Mouse (Mus musculus): ENCODE results near the gene Nek10. TPM values are rescaled to one million over a fixed set of nuclear protein-coding genes. Genes with fewer than 3 reads are reported as not detected.

Nek10 gene
- polyA plus RNA-seq, 1 experiment from 2014 or later = not detected

- Histone ChIP-seq H3K4me3 (ENCODE audit: low read depth, low read length) (no peak overlapping the region), H3K36me3 (ENCODE audit: control insufficient read depth, insufficient read depth, low read length) (no peaks in the 10 kb centered on the region), H3K4me2 (no peak overlapping the region), H3K4me1 (ENCODE audit: control insufficient read depth, insufficient read depth, low read length) (no peaks in the 10 kb centered on the region), H3K9ac (ENCODE audit: low read depth, low read length) (no peak overlapping the region), H3K27me3 (ENCODE audit: control insufficient read depth, insufficient read depth, low read length) (no peaks in the 10 kb centered on the region), H3K27ac (ENCODE audit: low read depth, low read length) (no peak overlapping the region), H3K9me3 (replicated peaks; ENCODE audit: control insufficient read depth, low read length) (no peaks in the 10 kb centered on the region)
- 53% methylated on average over 2 of the region's 2 CpGs for WGBS (ENCODE audit: insufficient replicate concordance)
- ATAC-seq (replicated peaks; ENCODE audit: insufficient number of reproducible peaks, low FRiP score, low TSS enrichment) = no peak
Observed at GRCm38 (mm10) chr14:14895363-14895762, 92.1 kb downstream of the Nek10 start.

GRCm38 (mm10) chr14:14896399-14897136, 93.4 kb downstream of the Nek10 start:
- WGBS (ENCODE audit: insufficient replicate concordance) = 76% methylated on average over 3 of the region's 3 CpGs
- Histone ChIP-seq H3K9me3 (replicated peaks; ENCODE audit: control insufficient read depth, low read length) (no peaks in the 10 kb centered on the region), H3K4me2 (no peak overlapping the region), H3K4me1 (ENCODE audit: control insufficient read depth, insufficient read depth, low read length) (no peaks in the 10 kb centered on the region), H3K27me3 (ENCODE audit: control insufficient read depth, insufficient read depth, low read length) (no peaks in the 10 kb centered on the region), H3K27ac (ENCODE audit: low read depth, low read length) (no peak overlapping the region), H3K4me3 (ENCODE audit: low read depth, low read length) (no peak overlapping the region), H3K9ac (ENCODE audit: low read depth, low read length) (no peak overlapping the region), H3K36me3 (ENCODE audit: control insufficient read depth, insufficient read depth, low read length) (no peaks in the 10 kb centered on the region)
- no peak for ATAC-seq (replicated peaks; ENCODE audit: insufficient number of reproducible peaks, low FRiP score, low TSS enrichment)

- Histone ChIP-seq H3K4me1 (ENCODE audit: control insufficient read depth, insufficient read depth, low read length) (no peaks in the 10 kb centered on the region), H3K27ac (ENCODE audit: low read depth, low read length) (no peak overlapping the region), H3K4me2 (peak overlapping the region; percentile 53), H3K36me3 (ENCODE audit: control insufficient read depth, insufficient read depth, low read length) (no peaks in the 10 kb centered on the region), H3K4me3 (ENCODE audit: low read depth, low read length) (peak overlapping the region; percentile 11; the same call in 1 of the 2 replicates), H3K27me3 (ENCODE audit: control insufficient read depth, insufficient read depth, low read length) (no peaks in the 10 kb centered on the region), H3K9me3 (replicated peaks; ENCODE audit: control insufficient read depth, low read length) (no peaks in the 10 kb centered on the region), H3K9ac (ENCODE audit: low read depth, low read length) (0 out of 2 replicates have a peak overlapping the region, but pooled peaks have one; percentile 31)
- no peak for ATAC-seq (replicated peaks; ENCODE audit: insufficient number of reproducible peaks, low FRiP score, low TSS enrichment)
- WGBS (ENCODE audit: insufficient replicate concordance) = 13% methylated on average over 9 of the region's 9 CpGs
Observed at GRCm38 (mm10) chr14:14904750-14905529, 101.7 kb downstream of the Nek10 start.

GRCm38 (mm10) chr14:14905530-14905852, 102.3 kb downstream of the Nek10 start:
- 74% methylated on average over 5 of the region's 5 CpGs for whole genome bisulfite sequencing (ENCODE audit: insufficient replicate concordance)
- Histone ChIP-seq H3K4me2 (no peak overlapping the region), H3K9ac (ENCODE audit: low read depth, low read length) (no peak overlapping the region), H3K27ac (ENCODE audit: low read depth, low read length) (no peak overlapping the region), H3K4me1 (ENCODE audit: control insufficient read depth, insufficient read depth, low read length) (no peaks in the 10 kb centered on the region), H3K9me3 (replicated peaks; ENCODE audit: control insufficient read depth, low read length) (no peaks in the 10 kb centered on the region), H3K36me3 (ENCODE audit: control insufficient read depth, insufficient read depth, low read length) (no peaks in the 10 kb centered on the region), H3K4me3 (ENCODE audit: low read depth, low read length) (no peak overlapping the region), H3K27me3 (ENCODE audit: control insufficient read depth, insufficient read depth, low read length) (no peaks in the 10 kb centered on the region)
- ATAC-seq (replicated peaks; ENCODE audit: insufficient number of reproducible peaks, low FRiP score, low TSS enrichment) = no peak

GRCm38 (mm10) chr14:14925615-14926014, 122.4 kb downstream of the Nek10 start:
- Histone ChIP-seq H3K9me3 (replicated peaks; ENCODE audit: control insufficient read depth, low read length) (no peaks in the 10 kb centered on the region), H3K27me3 (ENCODE audit: control insufficient read depth, insufficient read depth, low read length) (no peaks in the 10 kb centered on the region), H3K36me3 (ENCODE audit: control insufficient read depth, insufficient read depth, low read length) (no peaks in the 10 kb centered on the region), H3K4me2 (no peak overlapping the region), H3K9ac (ENCODE audit: low read depth, low read length) (no peak overlapping the region), H3K27ac (ENCODE audit: low read depth, low read length) (no peak overlapping the region), H3K4me3 (ENCODE audit: low read depth, low read length) (no peak overlapping the region), H3K4me1 (ENCODE audit: control insufficient read depth, insufficient read depth, low read length) (no peaks in the 10 kb centered on the region)
- 69% methylated on average over 1 of the region's 1 CpGs for WGBS (ENCODE audit: insufficient replicate concordance)
- ATAC-seq (replicated peaks; ENCODE audit: insufficient number of reproducible peaks, low FRiP score, low TSS enrichment) = no peak

GRCm38 (mm10) chr14:14927559-14927958, 124.3 kb downstream of the Nek10 start:
- ATAC-seq (replicated peaks; ENCODE audit: insufficient number of reproducible peaks, low FRiP score, low TSS enrichment) = no peak
- WGBS (ENCODE audit: insufficient replicate concordance) = 67% methylated on average over 2 of the region's 2 CpGs
- H3K9ac ChIP-seq (ENCODE audit: low read depth, low read length) = no peak overlapping the region

GRCm38 (mm10) chr14:14934977-14935376, 131.8 kb downstream of the Nek10 start:
- WGBS (ENCODE audit: insufficient replicate concordance) = 75% methylated on average over 2 of the region's 2 CpGs
- H3K27me3 ChIP-seq (ENCODE audit: control insufficient read depth, insufficient read depth, low read length) = no peaks in the 10 kb centered on the region

More at GRCm38 (mm10) chr14:14927559-14927958, 124.3 kb downstream of the Nek10 start:
- H3K9me3 ChIP-seq (replicated peaks; ENCODE audit: control insufficient read depth, low read length) = no peaks in the 10 kb centered on the region
- no peak overlapping the region for H3K4me2 ChIP-seq
- no peaks in the 10 kb centered on the region for H3K36me3 ChIP-seq (ENCODE audit: control insufficient read depth, insufficient read depth, low read length)
- no peak overlapping the region for H3K27ac ChIP-seq (ENCODE audit: low read depth, low read length)
- no peak overlapping the region for H3K4me3 ChIP-seq (ENCODE audit: low read depth, low read length)
- H3K4me1 ChIP-seq (ENCODE audit: control insufficient read depth, insufficient read depth, low read length) = no peaks in the 10 kb centered on the region
- H3K27me3 ChIP-seq (ENCODE audit: control insufficient read depth, insufficient read depth, low read length) = no peaks in the 10 kb centered on the region

GRCm38 (mm10) chr14:14945930-14946329, 142.7 kb downstream of the Nek10 start:
- Histone ChIP-seq H3K36me3 (ENCODE audit: control insufficient read depth, insufficient read depth, low read length) (no peaks in the 10 kb centered on the region), H3K27me3 (ENCODE audit: control insufficient read depth, insufficient read depth, low read length) (no peaks in the 10 kb centered on the region), H3K4me2 (no peak overlapping the region), H3K27ac (ENCODE audit: low read depth, low read length) (no peak overlapping the region), H3K9me3 (replicated peaks; ENCODE audit: control insufficient read depth, low read length) (no peaks in the 10 kb centered on the region), H3K4me3 (ENCODE audit: low read depth, low read length) (no peak overlapping the region), H3K9ac (ENCODE audit: low read depth, low read length) (no peak overlapping the region), H3K4me1 (ENCODE audit: control insufficient read depth, insufficient read depth, low read length) (no peaks in the 10 kb centered on the region)
- ATAC-seq (replicated peaks; ENCODE audit: insufficient number of reproducible peaks, low FRiP score, low TSS enrichment) = no peak

More at GRCm38 (mm10) chr14:14934977-14935376, 131.8 kb downstream of the Nek10 start:
- Histone ChIP-seq H3K4me1 (ENCODE audit: control insufficient read depth, insufficient read depth, low read length) (no peaks in the 10 kb centered on the region), H3K9ac (ENCODE audit: low read depth, low read length) (no peak overlapping the region), H3K27ac (ENCODE audit: low read depth, low read length) (no peak overlapping the region), H3K36me3 (ENCODE audit: control insufficient read depth, insufficient read depth, low read length) (no peaks in the 10 kb centered on the region), H3K4me3 (ENCODE audit: low read depth, low read length) (no peak overlapping the region), H3K4me2 (no peak overlapping the region), H3K9me3 (replicated peaks; ENCODE audit: control insufficient read depth, low read length) (no peaks in the 10 kb centered on the region)
- no peak for ATAC-seq (replicated peaks; ENCODE audit: insufficient number of reproducible peaks, low FRiP score, low TSS enrichment)

Data from heart, embryonic 11.5 days (tissue).